Mouse (Mus musculus): ENCODE data around the gene Kpna1.

GRCm38 (mm10) chr16:36008396-36008795, 29.8 kb downstream of the Kpna1 start:
- TF ChIP-seq CTCF (IDR thresholded peaks at IDR 0.05; ENCODE audit: borderline replicate concordance, insufficient read depth, low read depth, low read length), result no peak
- no peak for TF ChIP-seq POLR2A (IDR thresholded peaks at IDR 0.05; ENCODE audit: borderline replicate concordance, insufficient read depth, low read length)

Data from cerebellum, adult 2 months (tissue).